Mouse (Mus musculus) yolk sac, embryonic 10.5 days (tissue): ENCODE measurements at regions not wholly inside any gene's neighbourhood (a gene's known extent, or its start where the extent isn't known, plus 50 kb on each side); places are given as distances from the start of the nearest gene placed in this dataset.

ENCODE experiments used
- DNase-seq: peaks from one replicate; pipeline ENCODE4 v3.0.0-alpha.2; 2017; ENCODE audit warnings: low spot score

GRCm38 (mm10) chr16:95811092-95811491, 109.2 kb downstream of the Ets2 start:
- DNase-seq: no peak

GRCm38 (mm10) chr16:95809127-95809876, 107.4 kb downstream of the Ets2 start:
- DNase-seq: no peak

GRCm38 (mm10) chr16:95806510-95806909, 104.6 kb downstream of the Ets2 start:
- DNase-seq: no peak

- DNase-seq: no peak
Measured at GRCm38 (mm10) chr16:95804199-95804598, 102.3 kb downstream of the Ets2 start.

- DNase-seq: no peak
Measured at GRCm38 (mm10) chr16:95802641-95803040, 100.8 kb downstream of the Ets2 start.

GRCm38 (mm10) chr16:95802207-95802606, 100.3 kb downstream of the Ets2 start:
- DNase-seq: no peak

- DNase-seq: no peak
Measured at GRCm38 (mm10) chr16:95800911-95801442, 99.1 kb downstream of the Ets2 start.

- DNase-seq: no peak
Measured at GRCm38 (mm10) chr16:95798582-95798981, 96.7 kb downstream of the Ets2 start.

- no peak for DNase-seq
Measured at GRCm38 (mm10) chr16:95798099-95798498, 96.2 kb downstream of the Ets2 start.

GRCm38 (mm10) chr16:95797141-95797540, 95.3 kb downstream of the Ets2 start:
- DNase-seq: no peak

GRCm38 (mm10) chr16:95794876-95795275, 93.0 kb downstream of the Ets2 start:
- no peak for DNase-seq

GRCm38 (mm10) chr16:95794281-95794727, 92.4 kb downstream of the Ets2 start:
- DNase-seq: peak; percentile 13

- DNase-seq: no peak
Measured at GRCm38 (mm10) chr16:95790691-95791090, 88.8 kb downstream of the Ets2 start.

GRCm38 (mm10) chr16:95789548-95789947, 87.7 kb downstream of the Ets2 start:
- no peak for DNase-seq

- DNase-seq: no peak
Measured at GRCm38 (mm10) chr16:95781681-95782080, 79.8 kb downstream of the Ets2 start.

- DNase-seq: no peak
Measured at GRCm38 (mm10) chr16:95780431-95780830, 78.6 kb downstream of the Ets2 start.

GRCm38 (mm10) chr16:95778845-95779722, 77.2 kb downstream of the Ets2 start:
- DNase-seq: no peak

- no peak for DNase-seq
Measured at GRCm38 (mm10) chr16:95778173-95778572, 76.3 kb downstream of the Ets2 start.

- no peak for DNase-seq
Measured at GRCm38 (mm10) chr16:95776610-95777363, 74.9 kb downstream of the Ets2 start.

GRCm38 (mm10) chr16:95776010-95776409, 74.1 kb downstream of the Ets2 start:
- no peak for DNase-seq

- no peak for DNase-seq
Measured at GRCm38 (mm10) chr16:95775361-95775760, 73.5 kb downstream of the Ets2 start.

- no peak for DNase-seq
Measured at GRCm38 (mm10) chr16:95773151-95773550, 71.3 kb downstream of the Ets2 start.
